Mouse (Mus musculus): Measurements from ENCODE around the gene Gm28038. TPM values are rescaled to one million over a fixed set of nuclear protein-coding genes. Genes with fewer than 3 reads are reported as not detected.

Gm28038 gene
- total and polyA plus RNA-seq, 3 experiments, result not detected

GRCm38 (mm10) chr2:30261064-30261736, 19.6 kb upstream of the Gm28038 start:
- Histone ChIP-seq H3K4me3 (ENCODE audit: control insufficient read depth in 1 of 2, insufficient read depth in 1 of 2, low read depth in 2 of 2, low read length in 2 of 2) (no peak overlapping the region), H3K27ac (ENCODE audit: control insufficient read depth, low read depth, low read length) (no peak overlapping the region), H3K9ac (ENCODE audit: control insufficient read depth, low read depth, low read length, poor library complexity, severe bottlenecking) (no peak overlapping the region), H3K36me3 (ENCODE audit: control insufficient read depth in 1 of 2, insufficient read depth in 2 of 2, low read length in 2 of 2) (peaks cover 0 to 14% of the 10 kb centered on the region in 2 experiments; a peak in 3 of 4 replicates), H3K4me1 (ENCODE audit: control insufficient read depth in 1 of 2, insufficient read depth in 2 of 2, low read length in 2 of 2) (peaks cover 10 to 14% of the 10 kb centered on the region in 2 experiments), H3K27me3 (ENCODE audit: control insufficient read depth in 1 of 2, insufficient read depth in 2 of 2, low read length in 2 of 2) (no peaks in the 10 kb centered on the region), H3K9me3 (replicated peaks; ENCODE audit: insufficient read depth, low read length) (no peaks in the 10 kb centered on the region), H3K79me2 (ENCODE audit: control insufficient read depth, insufficient read depth, low read length, poor library complexity) (no peaks in the 10 kb centered on the region; the same call in 1 of the 2 replicates)
- DNase-seq (ENCODE audit: low read depth, low spot score), result peak; percentile 37
- TF ChIP-seq SMC3 (IDR thresholded peaks at IDR 0.05; ENCODE audit: low read depth, low read length) (peak; percentile 32; the same call in 1 of the 2 replicates), CTCF (IDR thresholded peaks at IDR 0.05 in 2 of 3, conservative IDR thresholded peaks at IDR 0.05 in 1 of 3; ENCODE audit: control insufficient read depth in 1 of 3, insufficient read depth in 1 of 3, low read depth in 2 of 3, low read length in 3 of 3, poor library complexity in 1 of 3, severe bottlenecking in 1 of 3) (peak in 1 of 3 experiments; percentile 38; a peak in 2 of 6 replicates), TCF12 (IDR thresholded peaks at IDR 0.05; ENCODE audit: low read depth, low read length) (no peak)

- H3K9ac ChIP-seq (ENCODE audit: control insufficient read depth, low read depth, low read length, poor library complexity, severe bottlenecking), result no peak overlapping the region
- no peak overlapping the region for H3K27ac ChIP-seq (ENCODE audit: control insufficient read depth, low read depth, low read length)
- no peaks in the 10 kb centered on the region for H3K9me3 ChIP-seq (replicated peaks; ENCODE audit: insufficient read depth, low read length)
- no peaks in the 10 kb centered on the region for H3K27me3 ChIP-seq (ENCODE audit: control insufficient read depth in 1 of 2, insufficient read depth in 2 of 2, low read length in 2 of 2)
- peaks cover 0 to 20% of the 10 kb centered on the region in 2 experiments; a peak in 3 of 4 replicates for H3K36me3 ChIP-seq (ENCODE audit: control insufficient read depth in 1 of 2, insufficient read depth in 2 of 2, low read length in 2 of 2)
- peaks cover 19 to 24% of the 10 kb centered on the region in 2 experiments for H3K4me1 ChIP-seq (ENCODE audit: control insufficient read depth in 1 of 2, insufficient read depth in 2 of 2, low read length in 2 of 2)
- DNase-seq (ENCODE audit: low read depth, low spot score), result no peak
- no peaks in the 10 kb centered on the region; the same call in 1 of the 2 replicates for H3K79me2 ChIP-seq (ENCODE audit: control insufficient read depth, insufficient read depth, low read length, poor library complexity)
- no peak overlapping the region for H3K4me3 ChIP-seq (ENCODE audit: control insufficient read depth in 1 of 2, insufficient read depth in 1 of 2, low read depth in 2 of 2, low read length in 2 of 2)
- TF ChIP-seq ZNF384 (IDR thresholded peaks at IDR 0.05; ENCODE audit: low read depth, low read length) (peak; percentile 65), SIN3A (IDR thresholded peaks at IDR 0.05; ENCODE audit: low read length) (no peak)
These were observed 18.7 kb upstream of the Gm28038 start for GRCm38 (mm10) chr2:30261921-30262839.

- Histone ChIP-seq H3K79me2 (ENCODE audit: control insufficient read depth, insufficient read depth, low read length, poor library complexity) (no peaks in the 10 kb centered on the region; the same call in 1 of the 2 replicates), H3K9ac (ENCODE audit: control insufficient read depth, low read depth, low read length, poor library complexity, severe bottlenecking) (no peak overlapping the region), H3K36me3 (ENCODE audit: control insufficient read depth in 1 of 2, insufficient read depth in 2 of 2, low read length in 2 of 2) (peaks cover 0 to 20% of the 10 kb centered on the region in 2 experiments; a peak in 3 of 4 replicates), H3K27ac (ENCODE audit: control insufficient read depth, low read depth, low read length) (no peak overlapping the region), H3K4me1 (ENCODE audit: control insufficient read depth in 1 of 2, insufficient read depth in 2 of 2, low read length in 2 of 2) (peaks cover 19 to 25% of the 10 kb centered on the region in 2 experiments), H3K9me3 (replicated peaks; ENCODE audit: insufficient read depth, low read length) (no peaks in the 10 kb centered on the region), H3K4me3 (ENCODE audit: control insufficient read depth in 1 of 2, insufficient read depth in 1 of 2, low read depth in 2 of 2, low read length in 2 of 2) (no peak overlapping the region), H3K27me3 (ENCODE audit: control insufficient read depth in 1 of 2, insufficient read depth in 2 of 2, low read length in 2 of 2) (no peaks in the 10 kb centered on the region)
- TF ChIP-seq POLR2AphosphoS5 (IDR thresholded peaks at IDR 0.05; ENCODE audit: borderline replicate concordance, low read depth, low read length) (no peak), JUND (IDR thresholded peaks at IDR 0.05; ENCODE audit: low read depth, low read length) (no peak), POLR2A (IDR thresholded peaks at IDR 0.05; ENCODE audit: control insufficient read depth in 1 of 2, insufficient read depth in 1 of 2, low read depth in 1 of 2, low read length in 2 of 2, poor library complexity in 1 of 2) (no peak), TAL1 (IDR thresholded peaks at IDR 0.05; ENCODE audit: low read length) (no peak)
- no peak for DNase-seq (ENCODE audit: low read depth, low spot score)
These were observed 17.9 kb upstream of the Gm28038 start for GRCm38 (mm10) chr2:30262840-30263441.

All from MEL (cell line).